ENCODE assay signal across 21 mouse cellular contexts in the genomic region with DNA sequence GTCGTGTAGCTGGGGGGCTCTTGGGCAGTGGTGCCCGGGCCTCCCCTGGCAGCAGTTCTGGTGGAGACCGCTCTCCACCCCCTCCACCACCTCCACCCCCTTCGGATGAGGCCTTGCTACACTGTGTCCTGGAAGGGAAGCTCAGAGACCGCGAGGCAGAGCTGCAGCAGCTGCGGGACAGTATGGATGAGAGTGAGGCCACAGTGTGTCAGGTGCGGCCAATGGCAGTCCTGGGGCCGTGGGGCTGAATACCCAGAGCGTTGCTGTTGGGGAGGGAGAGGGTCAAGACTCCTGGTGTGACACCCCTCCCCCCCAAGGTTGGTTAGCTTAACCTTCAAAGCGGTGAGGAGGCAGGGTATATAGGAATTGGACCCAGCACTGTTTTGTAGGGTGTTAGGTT. TPM values are rescaled to one million over a fixed set of nuclear protein-coding genes. Genes with fewer than 3 reads are reported as not detected.
DNase-seq lines count a peak whose midpoint lies in the region; ATAC-seq and TF ChIP-seq lines count a peak whose summit lies in the region.
"Had no signal": no experiment of that assay in that cellular context is flagged by ENCODE, and none has a peak within 500 bp of the region (broad histone marks: within the 10 kb centered on the region; RNA-seq: fewer than 3 reads in every experiment).

No protein-coding gene starts in this region.

- WGBS in hindbrain, embryonic 10.5 days, result 87% methylated on average over 11 of the region's 11 CpGs
- 85% methylated on average over 11 of the region's 11 CpGs for WGBS in hindbrain, postnatal 0 days
- 88% methylated on average over 11 of the region's 11 CpGs for WGBS in midbrain, embryonic 12.5 days
- WGBS in midbrain, embryonic 11.5 days, result 85% methylated on average over 11 of the region's 11 CpGs
- 87% methylated on average over 11 of the region's 11 CpGs for WGBS in embryonic facial prominence, embryonic 10.5 days
- 81% methylated on average over 11 of the region's 11 CpGs for WGBS in neural tube, embryonic 13.5 days

- TF ChIP-seq CTCF in hindbrain, postnatal 0 days (IDR thresholded peaks at IDR 0.05; ENCODE audit: low read depth), result no peak

- ATAC-seq in hindbrain, postnatal 0 days, result no peak
- ATAC-seq in midbrain, embryonic 12.5 days (ENCODE audit: low FRiP score, low read depth), result no peak
- ATAC-seq in midbrain, embryonic 11.5 days (ENCODE audit: low FRiP score), result no peak
- no peak for ATAC-seq in neural tube, embryonic 13.5 days (ENCODE audit: low read depth)
- ATAC-seq: forebrain, postnatal 0 days; intestine, embryonic 16.5 days; liver, postnatal 0 days; Patski had no signal

- H3K9me3 ChIP-seq in hindbrain, embryonic 10.5 days, result no peaks in the 10 kb centered on the region
- no peaks in the 10 kb centered on the region for H3K9me3 ChIP-seq in hindbrain, postnatal 0 days (ENCODE audit: low read length)
- H3K9me3 ChIP-seq in midbrain, embryonic 12.5 days, result no peaks in the 10 kb centered on the region
- H3K9me3 ChIP-seq in midbrain, embryonic 11.5 days (ENCODE audit: control insufficient read depth, low read length), result no peaks in the 10 kb centered on the region
- H3K9me3 ChIP-seq in embryonic facial prominence, embryonic 10.5 days, result no peaks in the 10 kb centered on the region
- no peaks in the 10 kb centered on the region for H3K9me3 ChIP-seq in neural tube, embryonic 13.5 days
- H3K9me3 ChIP-seq: heart, embryonic 15.5 days; limb, embryonic 15.5 days; stomach, embryonic 15.5 days had no signal

- H3K4me2 ChIP-seq in hindbrain, postnatal 0 days (ENCODE audit: low read depth, low read length), result no peak overlapping the region
- H3K4me2 ChIP-seq in midbrain, embryonic 12.5 days (replicated peaks), result no peak overlapping the region
- no peak overlapping the region for H3K4me2 ChIP-seq in midbrain, embryonic 11.5 days
- no peak overlapping the region for H3K4me2 ChIP-seq in neural tube, embryonic 13.5 days
- H3K4me2 ChIP-seq: heart, embryonic 15.5 days; limb, embryonic 15.5 days; stomach, embryonic 15.5 days had no signal

- H3K9ac ChIP-seq in hindbrain, postnatal 0 days (replicated peaks; ENCODE audit: low read length), result no peak overlapping the region
- 0 out of 2 replicates have a peak overlapping the region, but pooled peaks have one; percentile 20 for H3K9ac ChIP-seq in midbrain, embryonic 12.5 days (replicated peaks)
- H3K9ac ChIP-seq in midbrain, embryonic 11.5 days (ENCODE audit: low read length), result no peak overlapping the region
- H3K9ac ChIP-seq in neural tube, embryonic 13.5 days, result no peak overlapping the region
- H3K9ac ChIP-seq: forebrain, postnatal 0 days; heart, embryonic 15.5 days; limb, embryonic 15.5 days; liver, postnatal 0 days; stomach, embryonic 15.5 days had no signal

- peak overlapping the region; percentile 45; the same call in 1 of the 2 replicates for H3K27ac ChIP-seq in hindbrain, embryonic 10.5 days
- H3K27ac ChIP-seq in hindbrain, postnatal 0 days, result no peak overlapping the region
- no peak overlapping the region for H3K27ac ChIP-seq in midbrain, embryonic 12.5 days (replicated peaks)
- H3K27ac ChIP-seq in midbrain, embryonic 11.5 days (ENCODE audit: low read depth, low read length), result no peak overlapping the region
- H3K27ac ChIP-seq in embryonic facial prominence, embryonic 10.5 days (replicated peaks), result no peak overlapping the region
- 0 out of 2 replicates have a peak overlapping the region, but pooled peaks have one; percentile 23 for H3K27ac ChIP-seq in neural tube, embryonic 13.5 days (replicated peaks)
- H3K27ac ChIP-seq: heart, embryonic 15.5 days; kidney, postnatal 0 days; limb, embryonic 15.5 days; stomach, embryonic 15.5 days had no signal

- DNase-seq in hindbrain, embryonic 10.5 days (ENCODE audit: low spot score), result no peak
- no peak for DNase-seq in hindbrain, postnatal 0 days (ENCODE audit: low spot score)
- no peak for DNase-seq in midbrain, embryonic 11.5 days (ENCODE audit: low spot score, missing footprints)
- peak; percentile 9 for DNase-seq in embryonic facial prominence, embryonic 10.5 days (ENCODE audit: low spot score)
- DNase-seq in layer of hippocampus, adult 9-11 months, result no peak
- DNase-seq: adrenal gland, adult 8-10 months; cerebellum, postnatal 14 days; forebrain, postnatal 0 days; liver, postnatal 0 days; lung, postnatal 10 days had no signal

- H3K4me3 ChIP-seq in hindbrain, embryonic 10.5 days, result no peak overlapping the region
- no peak overlapping the region for H3K4me3 ChIP-seq in hindbrain, postnatal 0 days (ENCODE audit: low read length)
- no peak overlapping the region for H3K4me3 ChIP-seq in midbrain, embryonic 12.5 days
- no peak overlapping the region for H3K4me3 ChIP-seq in midbrain, embryonic 11.5 days (ENCODE audit: low read depth, low read length)
- no peak overlapping the region for H3K4me3 ChIP-seq in embryonic facial prominence, embryonic 10.5 days
- H3K4me3 ChIP-seq in neural tube, embryonic 13.5 days, result no peak overlapping the region
- H3K4me3 ChIP-seq: heart, embryonic 15.5 days; limb, embryonic 15.5 days; stomach, embryonic 15.5 days had no signal

- H3K36me3 ChIP-seq in hindbrain, embryonic 10.5 days, result peaks cover 88% of the 10 kb centered on the region
- H3K36me3 ChIP-seq in hindbrain, postnatal 0 days (ENCODE audit: insufficient read depth, low read length), result peaks cover 21% of the 10 kb centered on the region
- H3K36me3 ChIP-seq in midbrain, embryonic 12.5 days, result peaks cover 69% of the 10 kb centered on the region
- H3K36me3 ChIP-seq in midbrain, embryonic 11.5 days (ENCODE audit: control insufficient read depth, insufficient read depth, low read length), result peaks cover 34% of the 10 kb centered on the region
- peaks cover 93% of the 10 kb centered on the region for H3K36me3 ChIP-seq in embryonic facial prominence, embryonic 10.5 days (replicated peaks)
- peaks cover 59% of the 10 kb centered on the region for H3K36me3 ChIP-seq in neural tube, embryonic 13.5 days

- no peaks in the 10 kb centered on the region for H3K27me3 ChIP-seq in hindbrain, embryonic 10.5 days (ENCODE audit: insufficient read depth, poor library complexity, severe bottlenecking)
- no peaks in the 10 kb centered on the region for H3K27me3 ChIP-seq in hindbrain, postnatal 0 days (ENCODE audit: insufficient read depth, low read length)
- no peaks in the 10 kb centered on the region for H3K27me3 ChIP-seq in midbrain, embryonic 12.5 days
- no peaks in the 10 kb centered on the region for H3K27me3 ChIP-seq in midbrain, embryonic 11.5 days (ENCODE audit: control insufficient read depth, insufficient read depth, low read length)
- no peaks in the 10 kb centered on the region for H3K27me3 ChIP-seq in embryonic facial prominence, embryonic 10.5 days (replicated peaks; ENCODE audit: low read depth, poor library complexity, severe bottlenecking)
- H3K27me3 ChIP-seq in neural tube, embryonic 13.5 days, result no peaks in the 10 kb centered on the region
- H3K27me3 ChIP-seq: heart, embryonic 15.5 days; limb, embryonic 15.5 days; Patski; stomach, embryonic 15.5 days had no signal

- H3K4me1 ChIP-seq in hindbrain, embryonic 10.5 days (replicated peaks), result peaks cover 70% of the 10 kb centered on the region
- peaks cover 4% of the 10 kb centered on the region for H3K4me1 ChIP-seq in hindbrain, postnatal 0 days (ENCODE audit: insufficient read depth, low read length)
- peaks cover 40% of the 10 kb centered on the region for H3K4me1 ChIP-seq in midbrain, embryonic 12.5 days
- peaks cover 23% of the 10 kb centered on the region for H3K4me1 ChIP-seq in midbrain, embryonic 11.5 days (ENCODE audit: control insufficient read depth, insufficient read depth, low read length)
- H3K4me1 ChIP-seq in embryonic facial prominence, embryonic 10.5 days, result peaks cover 64% of the 10 kb centered on the region
- H3K4me1 ChIP-seq in neural tube, embryonic 13.5 days (replicated peaks), result peaks cover 56% of the 10 kb centered on the region

RNA-seq across cellular contexts. Expression of a gene that starts 9.8 kb away (rescaled TPM):
- polyA plus RNA-seq in hindbrain, embryonic 10.5 days (2016; fragmentation: Nextera tagmentation; extraction: Ambion mirVana), result 67.5 and 69.1 TPM in 2 replicates
- total RNA-seq in hindbrain, postnatal 0 days (2014; rRNA removed), result 44.1 and 44.7 TPM in 2 replicates
- polyA plus RNA-seq in hindbrain, postnatal 0 days (2015; fragmentation: Nextera tagmentation; extraction: Ambion mirVana), result 16.4 and 17.0 TPM in 2 replicates
- 69.5 and 70.3 TPM in 2 replicates for polyA plus RNA-seq in midbrain, embryonic 12.5 days (2016; fragmentation: Nextera tagmentation; extraction: Ambion mirVana)
- 35.7 and 44.1 TPM in 2 replicates for polyA plus RNA-seq in midbrain, embryonic 11.5 days (2014; fragmentation: Nextera tagmentation; extraction: Ambion mirVana)
- polyA plus RNA-seq in embryonic facial prominence, embryonic 10.5 days (2016; fragmentation: Nextera tagmentation; extraction: Ambion mirVana), result 69.8 and 75.0 TPM in 2 replicates
- polyA plus RNA-seq in neural tube, embryonic 13.5 days (2015; fragmentation: Nextera tagmentation; extraction: Ambion mirVana), result 29.1 and 30.8 TPM in 2 replicates

RNA-seq across cellular contexts. Expression of a gene that starts 17.8 kb away (rescaled TPM):
- 75.6 and 83.0 TPM in 2 replicates for polyA plus RNA-seq in hindbrain, embryonic 10.5 days (2016; fragmentation: Nextera tagmentation; extraction: Ambion mirVana)
- 97.1 and 98.4 TPM in 2 replicates for total RNA-seq in hindbrain, postnatal 0 days (2014; rRNA removed)
- 109 and 115 TPM in 2 replicates for polyA plus RNA-seq in hindbrain, postnatal 0 days (2015; fragmentation: Nextera tagmentation; extraction: Ambion mirVana)
- polyA plus RNA-seq in midbrain, embryonic 12.5 days (2016; fragmentation: Nextera tagmentation; extraction: Ambion mirVana), result 70.3 and 78.7 TPM in 2 replicates
- 67.3 and 69.6 TPM in 2 replicates for polyA plus RNA-seq in midbrain, embryonic 11.5 days (2014; fragmentation: Nextera tagmentation; extraction: Ambion mirVana)
- 70.6 and 74.8 TPM in 2 replicates for polyA plus RNA-seq in embryonic facial prominence, embryonic 10.5 days (2016; fragmentation: Nextera tagmentation; extraction: Ambion mirVana)
- 84.9 and 94.8 TPM in 2 replicates for polyA plus RNA-seq in neural tube, embryonic 13.5 days (2015; fragmentation: Nextera tagmentation; extraction: Ambion mirVana)

RNA-seq across cellular contexts. Expression of a gene that starts 18.5 kb away (rescaled TPM):
- polyA plus RNA-seq in hindbrain, embryonic 10.5 days (2016; fragmentation: Nextera tagmentation; extraction: Ambion mirVana), result 23.6 and 32.6 TPM in 2 replicates
- total RNA-seq in hindbrain, postnatal 0 days (2014; rRNA removed), result 7.5 and 8.6 TPM in 2 replicates
- polyA plus RNA-seq in hindbrain, postnatal 0 days (2015; fragmentation: Nextera tagmentation; extraction: Ambion mirVana), result 8.2 and 8.5 TPM in 2 replicates
- polyA plus RNA-seq in midbrain, embryonic 12.5 days (2016; fragmentation: Nextera tagmentation; extraction: Ambion mirVana), result 24.1 and 24.5 TPM in 2 replicates
- 13.8 and 14.2 TPM in 2 replicates for polyA plus RNA-seq in midbrain, embryonic 11.5 days (2014; fragmentation: Nextera tagmentation; extraction: Ambion mirVana)
- polyA plus RNA-seq in embryonic facial prominence, embryonic 10.5 days (2016; fragmentation: Nextera tagmentation; extraction: Ambion mirVana), result 40.9 and 41.8 TPM in 2 replicates
- polyA plus RNA-seq in neural tube, embryonic 13.5 days (2015; fragmentation: Nextera tagmentation; extraction: Ambion mirVana), result 15.6 and 17.0 TPM in 2 replicates

RNA-seq across cellular contexts. Expression of a gene that starts 21.5 kb away (rescaled TPM):
- polyA plus RNA-seq in hindbrain, embryonic 10.5 days (2016; fragmentation: Nextera tagmentation; extraction: Ambion mirVana), result 0.26 and 0.40 TPM in 2 replicates
- total RNA-seq in hindbrain, postnatal 0 days (2014; rRNA removed), result 4.8 and 7.7 TPM in 2 replicates
- polyA plus RNA-seq in hindbrain, postnatal 0 days (2015; fragmentation: Nextera tagmentation; extraction: Ambion mirVana), result 1.9 and 2.5 TPM in 2 replicates
- 0.46 and 0.84 TPM in 2 replicates for polyA plus RNA-seq in midbrain, embryonic 12.5 days (2016; fragmentation: Nextera tagmentation; extraction: Ambion mirVana)
- 0.17 and 0.19 TPM in 2 replicates for polyA plus RNA-seq in midbrain, embryonic 11.5 days (2014; fragmentation: Nextera tagmentation; extraction: Ambion mirVana)
- polyA plus RNA-seq in embryonic facial prominence, embryonic 10.5 days (2016; fragmentation: Nextera tagmentation; extraction: Ambion mirVana), result 0.27 and 0.65 TPM in 2 replicates
- 1.0 and 1.4 TPM in 2 replicates for polyA plus RNA-seq in neural tube, embryonic 13.5 days (2015; fragmentation: Nextera tagmentation; extraction: Ambion mirVana)
- total RNA-seq: hematopoietic stem cell, adult 5-6 weeks; megakaryocyte progenitor cell, adult 5-6 weeks; neutrophil, adult 5-6 weeks had no signal
- polyA plus RNA-seq: liver, postnatal 0 days had no signal

RNA-seq across cellular contexts. Expression of a gene that starts 23.3 kb away (rescaled TPM):
- 9.8 and 17.8 TPM in 2 replicates for polyA plus RNA-seq in hindbrain, embryonic 10.5 days (2016; fragmentation: Nextera tagmentation; extraction: Ambion mirVana)
- total RNA-seq in hindbrain, postnatal 0 days (2014; rRNA removed), result 63.9 and 76.9 TPM in 2 replicates
- 64.4 and 77.3 TPM in 2 replicates for polyA plus RNA-seq in hindbrain, postnatal 0 days (2015; fragmentation: Nextera tagmentation; extraction: Ambion mirVana)
- polyA plus RNA-seq in midbrain, embryonic 12.5 days (2016; fragmentation: Nextera tagmentation; extraction: Ambion mirVana), result 32.1 and 32.6 TPM in 2 replicates
- 17.7 and 20.4 TPM in 2 replicates for polyA plus RNA-seq in midbrain, embryonic 11.5 days (2014; fragmentation: Nextera tagmentation; extraction: Ambion mirVana)
- 7.7 and 9.8 TPM in 2 replicates for polyA plus RNA-seq in embryonic facial prominence, embryonic 10.5 days (2016; fragmentation: Nextera tagmentation; extraction: Ambion mirVana)
- 61.0 and 65.3 TPM in 2 replicates for polyA plus RNA-seq in neural tube, embryonic 13.5 days (2015; fragmentation: Nextera tagmentation; extraction: Ambion mirVana)

Comparison
In these comparisons a context has a peak if more than half of its experiments do, and no peak if none do; other contexts are left out.
1. H3K27ac ChIP-seq: peak in hindbrain, embryonic 10.5 days (single experiment) and neural tube, embryonic 13.5 days (single experiment); none in hindbrain, postnatal 0 days (single experiment), midbrain, embryonic 12.5 days (single experiment), midbrain, embryonic 11.5 days (single experiment) and embryonic facial prominence, embryonic 10.5 days (single experiment).